Mouse (Mus musculus): ENCODE measurements around the gene Slc25a42.

DNA sequence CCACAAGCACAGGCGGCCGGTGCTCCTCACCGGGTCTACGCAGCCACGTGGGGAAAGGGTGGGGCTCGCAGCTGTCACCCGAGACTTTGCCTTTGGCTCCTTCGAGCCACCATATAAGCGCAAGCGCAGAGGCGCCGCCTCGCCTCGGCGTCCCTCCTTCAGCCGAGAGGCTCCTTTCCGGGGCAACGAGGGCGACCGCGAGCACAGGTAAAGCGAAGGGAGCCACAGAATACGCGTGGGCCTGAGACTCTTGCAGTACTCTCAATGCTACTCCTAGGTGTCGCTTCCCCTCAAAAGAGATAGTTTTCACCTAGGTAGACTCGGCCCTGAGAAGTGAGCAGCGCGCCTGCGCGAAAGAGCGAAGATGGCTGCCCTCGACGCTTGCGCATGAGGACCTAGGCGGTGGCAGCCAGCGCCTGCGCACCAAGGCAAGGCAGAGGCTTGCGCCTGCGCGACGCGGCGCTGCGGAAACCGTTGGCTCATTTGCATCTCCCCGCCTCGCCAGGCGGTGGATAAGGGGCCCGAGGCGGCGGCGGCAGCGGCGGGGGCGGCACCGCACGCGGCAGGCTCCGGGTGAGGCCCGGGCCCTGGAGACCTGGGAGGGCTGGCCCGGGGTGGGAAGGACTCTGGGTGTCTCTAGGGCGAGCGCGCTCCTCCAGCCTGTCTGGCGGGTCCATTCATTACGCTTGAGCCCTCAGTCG lies 22.1 kb upstream of the Slc25a42 start, which contains the start of the genes Sugp2 and Armc6:
- no peak for TF ChIP-seq ZKSCAN1 (IDR thresholded peaks at IDR 0.05; ENCODE audit: borderline replicate concordance, low read depth, low read length)
- no peak for TF ChIP-seq CTCF (conservative IDR thresholded peaks at IDR 0.05 in 1 of 2, IDR thresholded peaks at IDR 0.05 in 1 of 2; ENCODE audit: low read depth in 2 of 2, low read length in 2 of 2)
- peak; percentile 69 for TF ChIP-seq TCF12 (IDR thresholded peaks at IDR 0.05; ENCODE audit: low read depth, low read length)
- TF ChIP-seq UBTF (IDR thresholded peaks at IDR 0.05; ENCODE audit: low read depth, low read length): peak; percentile 53; the same call in 1 of the 2 replicates
- TF ChIP-seq MEF2A (IDR thresholded peaks at IDR 0.05; ENCODE audit: borderline replicate concordance, low read depth, low read length): peak; percentile 50
- TF ChIP-seq JUN (IDR thresholded peaks at IDR 0.05; ENCODE audit: insufficient read depth, low read depth, low read length): no peak
- peak; percentile 98 for TF ChIP-seq NELFE (IDR thresholded peaks at IDR 0.05; ENCODE audit: low read depth, low read length)
- no peak for TF ChIP-seq E2F4 (IDR thresholded peaks at IDR 0.05; ENCODE audit: insufficient replicate concordance, low read depth, low read length)

Measured in CH12.LX (cell line).